Mouse (Mus musculus): ENCODE measurements around the gene Ninj1.

Gene Ninj1

DNA sequence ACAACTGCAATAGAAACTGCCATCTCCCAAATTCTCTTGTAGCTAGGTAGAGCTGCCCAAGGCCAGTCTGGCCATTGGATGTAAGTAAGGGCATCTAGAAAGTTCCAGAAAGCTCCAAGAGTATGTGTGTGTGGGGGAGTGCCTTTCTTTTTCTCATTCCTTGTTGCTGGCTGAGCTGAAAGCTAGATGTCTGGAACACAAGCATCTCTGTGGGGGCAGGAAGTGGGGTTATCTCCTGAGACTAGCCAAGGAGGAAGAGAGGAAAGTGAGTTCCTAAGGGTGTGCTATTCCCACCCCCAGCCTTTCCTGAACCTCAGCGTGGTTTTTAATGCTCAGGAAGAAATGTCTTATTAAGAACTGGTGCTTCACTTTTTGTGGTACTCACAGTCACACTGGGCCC lies 15.6 kb upstream of the Ninj1 start:
- DNase-seq (ENCODE audit: low spot score in 2 of 2), result no peak

DNA sequence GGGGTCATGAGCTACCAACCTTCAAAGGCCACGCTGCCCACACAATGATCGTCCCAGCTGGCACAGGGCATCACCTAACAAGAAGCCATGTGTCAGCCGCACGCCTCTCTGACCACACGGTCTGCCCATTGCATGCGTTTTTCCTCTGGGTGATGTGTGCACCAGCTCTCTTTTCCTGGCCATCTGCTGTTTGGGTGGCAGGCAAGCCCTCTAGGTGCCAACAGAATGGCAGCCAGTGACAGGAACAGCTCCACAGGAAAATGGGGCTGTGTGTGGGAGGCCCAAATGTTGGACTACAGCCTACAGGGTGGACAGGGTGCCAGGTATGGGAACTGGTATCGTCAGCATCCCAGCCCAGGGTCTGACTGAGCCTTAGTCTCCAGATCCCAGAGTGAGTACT lies 14.9 kb upstream of the Ninj1 start:
- peak; percentile 74 to 80 for DNase-seq (ENCODE audit: low spot score in 2 of 2)

DNA sequence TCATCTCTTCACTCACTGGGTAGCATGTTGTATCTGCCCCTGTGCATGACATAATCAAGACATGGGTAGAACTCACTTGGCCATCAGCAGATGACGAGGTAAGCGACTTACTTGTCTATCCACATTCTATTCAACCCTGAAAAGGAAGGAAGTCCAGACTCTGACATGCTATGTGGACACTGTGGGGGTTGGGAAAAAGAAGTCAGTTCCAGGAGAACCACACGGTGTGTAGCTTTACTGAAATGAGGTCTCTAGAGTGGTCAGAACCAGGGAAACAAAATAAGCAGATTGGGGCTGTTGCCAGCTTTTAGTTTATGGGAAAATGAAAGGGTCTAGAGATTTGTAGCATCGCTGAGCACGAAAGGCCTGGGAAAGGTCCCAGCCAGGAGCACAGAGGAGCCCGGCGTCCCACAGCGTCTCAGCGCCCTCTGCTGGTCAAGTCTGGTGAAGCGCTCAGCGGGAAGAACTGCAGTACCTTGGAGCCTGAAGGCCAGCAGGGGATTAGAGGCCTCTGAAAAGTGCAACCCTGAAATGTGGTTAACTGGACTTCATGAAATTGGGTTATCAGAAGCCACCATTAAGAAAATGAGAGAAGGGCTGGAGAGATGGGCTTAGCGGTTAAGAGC lies 14.2 kb upstream of the Ninj1 start:
- DNase-seq (ENCODE audit: low spot score in 2 of 2), result peak; percentile 74 to 79

DNA sequence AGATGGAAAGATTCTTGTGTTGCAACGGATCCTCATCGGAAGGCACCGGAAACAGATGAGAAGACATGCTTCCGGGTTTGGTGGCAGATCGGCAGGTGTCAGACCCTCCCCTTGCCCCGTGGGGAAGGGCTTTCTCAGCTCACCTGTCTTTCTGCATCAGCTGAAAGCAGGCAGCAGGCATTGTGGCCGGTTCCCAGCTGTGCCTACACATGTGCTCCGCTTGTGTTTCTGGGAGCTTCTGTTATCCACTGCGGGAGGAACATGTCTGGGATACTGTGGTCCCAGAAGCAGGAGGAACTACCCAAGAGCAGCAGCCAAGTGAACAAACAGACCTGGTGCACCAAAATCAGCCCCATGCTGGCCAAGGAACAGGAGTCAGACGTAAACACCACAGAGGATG lies 11.8 kb upstream of the Ninj1 start:
- no peak for DNase-seq (ENCODE audit: low spot score in 2 of 2)

DNA sequence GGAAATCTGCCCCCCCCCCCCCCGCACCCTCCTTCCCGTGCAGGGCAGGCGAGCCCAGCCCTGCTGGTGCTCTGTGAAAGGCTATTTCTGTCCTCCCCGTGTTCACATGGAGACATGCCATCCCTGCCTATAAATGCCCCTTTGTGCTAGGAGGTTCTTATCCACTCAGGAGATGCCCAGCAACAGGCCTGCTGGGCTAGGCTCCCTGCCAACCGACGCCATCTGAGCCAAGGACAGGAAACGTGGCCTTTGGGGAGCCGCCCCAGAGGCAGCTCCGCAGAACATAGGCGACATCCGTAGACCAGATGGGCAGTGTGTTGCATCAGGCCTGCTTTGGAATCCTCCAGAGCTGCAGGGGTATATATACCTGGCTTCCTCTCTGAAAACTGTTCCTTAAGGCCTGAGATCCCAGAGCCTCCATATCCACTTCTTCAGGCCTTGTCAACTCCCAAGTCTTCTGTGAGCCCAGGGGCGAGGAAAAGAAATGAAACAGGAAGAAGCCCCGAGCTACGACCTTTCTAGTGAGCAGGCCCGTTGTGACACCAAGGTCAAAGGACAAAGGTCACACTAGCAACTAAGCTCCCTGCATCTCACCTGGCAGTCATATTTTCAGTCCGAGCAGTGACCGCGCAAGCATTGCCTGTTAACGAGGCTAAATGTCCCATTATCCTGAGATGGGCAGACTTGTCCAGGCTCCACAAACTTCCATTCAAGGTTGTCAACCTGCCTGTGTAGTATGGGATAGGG lies 8.3 kb upstream of the Ninj1 start:
- DNase-seq (ENCODE audit: low spot score in 2 of 2), result peak; percentile 63 to 64

DNA sequence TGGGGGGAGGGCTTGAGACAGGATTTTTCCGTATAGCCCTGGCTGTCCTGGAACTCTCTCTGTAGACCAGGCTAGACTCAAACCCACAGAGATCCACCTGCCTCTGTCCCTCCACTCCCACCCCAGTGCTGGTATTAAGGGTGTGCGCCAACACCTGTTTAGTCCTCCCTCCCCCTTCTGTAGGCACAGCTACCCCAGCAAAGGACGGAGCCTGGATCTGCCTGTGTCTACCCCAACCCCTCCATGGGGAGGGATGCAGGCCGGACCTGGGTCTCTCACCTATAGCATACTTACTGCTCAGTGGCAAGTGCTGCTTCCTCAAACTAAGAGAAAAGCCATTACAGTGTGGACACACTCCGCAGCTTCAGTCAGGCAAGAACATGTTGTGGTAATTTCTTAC lies 7.0 kb upstream of the Ninj1 start:
- no peak for DNase-seq (ENCODE audit: low spot score in 2 of 2)

DNA sequence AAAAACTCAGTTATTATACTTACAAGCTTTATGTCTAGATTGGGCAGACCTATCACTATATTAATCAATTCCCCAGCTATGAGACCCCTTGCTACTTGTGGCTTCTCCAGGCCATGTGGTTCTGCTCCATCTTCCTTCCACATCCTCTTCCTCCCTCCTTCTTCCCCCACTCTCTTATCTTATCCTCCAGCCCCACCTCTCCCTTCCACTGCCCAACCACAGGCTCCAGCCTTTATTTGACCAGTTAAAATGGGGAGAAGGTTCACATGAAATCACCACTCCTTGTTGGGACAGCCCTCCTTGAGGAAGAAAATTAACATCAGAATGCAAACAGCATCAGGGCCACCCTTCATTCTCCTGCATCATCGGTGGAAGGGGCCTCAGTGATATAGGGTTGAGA lies 6.6 kb upstream of the Ninj1 start:
- DNase-seq (ENCODE audit: low spot score in 2 of 2), result no peak

DNA sequence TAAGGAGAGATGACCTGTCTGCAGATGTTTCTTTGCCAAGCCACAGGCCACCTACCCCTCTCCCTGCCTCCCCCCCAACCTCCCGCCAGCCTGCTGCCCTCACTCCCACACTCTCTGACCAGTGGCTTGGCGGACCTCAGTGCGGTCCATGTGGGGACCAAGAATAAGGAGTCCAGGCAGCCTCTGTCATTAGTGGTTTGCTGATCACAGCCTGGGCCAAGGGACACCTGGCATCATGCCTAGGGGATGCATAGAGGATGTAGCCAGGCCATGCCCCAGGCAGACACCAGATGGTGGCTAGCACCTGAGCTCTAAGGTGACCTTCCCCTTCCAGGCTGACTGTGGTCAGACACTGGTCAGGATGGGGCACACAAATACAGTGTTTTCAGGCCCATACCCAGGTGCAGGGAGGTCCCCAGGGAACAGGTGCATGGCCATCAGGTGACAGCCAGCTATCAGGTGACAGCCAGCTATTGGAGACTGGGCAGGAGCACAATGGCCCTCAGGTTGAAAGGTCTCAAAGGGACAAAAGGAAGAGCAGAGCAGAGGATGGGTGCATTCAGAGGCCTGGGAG lies 5.8 kb upstream of the Ninj1 start:
- no peak for DNase-seq (ENCODE audit: low spot score in 2 of 2)

DNA sequence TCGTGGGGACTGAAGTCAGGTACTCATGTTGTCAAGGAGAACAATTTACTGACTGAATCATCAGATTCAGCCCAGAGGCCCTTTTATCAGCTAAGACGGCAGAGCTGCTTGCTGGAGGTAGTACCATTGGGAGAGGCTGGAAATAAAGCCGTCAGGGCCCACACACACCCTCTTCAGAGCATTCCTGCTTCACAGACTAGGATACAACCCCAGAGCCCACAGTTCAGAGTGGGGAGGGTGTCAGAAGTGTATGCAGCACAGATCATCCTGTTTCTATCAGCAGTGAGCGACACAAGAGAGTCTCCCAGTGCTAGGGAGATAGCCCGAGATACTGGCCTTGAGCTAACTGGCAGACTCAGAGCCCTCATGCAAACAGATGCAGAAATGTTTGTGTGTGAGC lies 4.1 kb upstream of the Ninj1 start:
- no peak for DNase-seq (ENCODE audit: low spot score in 2 of 2)

DNA sequence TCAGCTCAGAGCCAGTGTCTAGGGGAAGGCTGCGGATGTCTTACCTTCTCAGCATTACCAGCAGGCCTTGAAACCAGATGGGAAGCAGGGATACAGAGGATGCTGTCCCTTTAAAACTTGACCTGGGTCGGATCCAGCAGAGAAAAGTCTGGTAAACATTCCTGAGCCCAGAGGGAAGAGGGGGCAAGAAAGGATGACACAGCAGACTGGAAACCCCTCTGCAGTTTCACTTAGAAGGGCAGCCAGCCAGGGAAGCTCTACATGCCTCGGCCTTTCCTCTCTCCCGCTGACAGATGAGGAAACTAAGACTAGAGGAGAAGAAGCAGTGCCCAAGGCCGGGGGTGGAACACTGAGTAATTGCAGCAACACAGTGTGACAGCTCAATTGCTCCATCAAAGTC lies 3.6 kb upstream of the Ninj1 start:
- DNase-seq (ENCODE audit: low spot score in 2 of 2), result no peak

DNA sequence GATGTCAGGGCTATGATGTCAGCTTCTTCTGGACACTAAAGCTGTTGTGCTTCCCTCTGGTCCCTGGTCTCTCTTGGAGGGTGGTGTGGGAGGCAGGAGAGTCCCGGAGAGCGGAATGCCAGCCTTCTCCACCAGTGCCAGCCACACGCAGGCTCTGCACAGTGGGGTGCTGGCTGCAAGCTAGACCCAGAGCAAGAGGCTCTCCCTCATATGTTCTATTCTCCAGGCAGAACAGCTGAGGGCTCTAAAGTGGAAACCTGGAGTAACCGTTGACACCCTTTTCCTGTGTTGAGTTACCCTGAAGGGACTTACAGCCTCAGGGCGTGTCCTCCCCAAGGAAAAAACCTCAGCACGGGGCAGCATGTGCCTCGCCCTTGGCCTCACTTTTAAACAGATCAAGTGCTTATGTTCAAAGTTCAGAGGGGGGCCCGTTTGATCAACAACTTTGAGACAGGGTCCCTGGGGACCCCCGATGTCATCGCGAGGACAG lies 442 bp upstream of the Ninj1 start:
- no peak for DNase-seq (ENCODE audit: low spot score in 2 of 2)

DNA sequence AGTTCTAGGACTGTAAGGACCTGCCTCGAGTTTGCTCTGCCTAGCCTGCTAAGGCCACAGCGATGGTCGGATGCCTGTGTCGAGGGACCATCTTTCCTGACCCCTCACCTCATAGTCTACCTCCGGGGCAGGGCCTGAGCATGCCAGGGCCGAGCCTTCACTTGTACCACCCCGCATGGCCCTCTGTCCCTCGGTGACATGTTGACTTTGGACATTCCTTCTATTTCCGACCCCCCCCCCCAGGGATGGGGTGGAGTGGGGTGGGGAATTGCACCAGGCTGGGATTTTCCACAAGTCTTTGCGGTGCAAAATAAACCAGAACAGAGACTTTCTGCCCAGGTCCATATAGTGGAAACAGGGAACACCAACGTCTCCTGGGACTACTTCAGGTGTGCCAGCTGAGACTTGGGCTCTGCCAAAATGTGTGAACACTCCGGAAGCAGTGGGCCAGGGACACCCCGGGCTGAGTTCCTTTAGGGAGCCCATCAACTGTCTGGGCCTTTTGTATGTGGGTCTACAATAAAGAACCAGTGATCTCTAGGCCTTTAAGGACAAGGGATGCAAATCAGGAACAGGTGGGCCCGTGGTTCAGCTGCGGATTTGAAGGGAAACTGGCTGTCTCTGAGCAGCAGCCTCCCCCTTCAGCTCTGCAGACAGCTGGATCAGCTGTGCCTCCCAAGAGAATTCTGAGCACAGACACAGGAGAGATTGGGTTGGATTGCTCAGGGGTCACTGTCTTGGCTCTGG lies 1.1 kb downstream of the Ninj1 start:
- no peak for DNase-seq (ENCODE audit: low spot score in 2 of 2)

DNA sequence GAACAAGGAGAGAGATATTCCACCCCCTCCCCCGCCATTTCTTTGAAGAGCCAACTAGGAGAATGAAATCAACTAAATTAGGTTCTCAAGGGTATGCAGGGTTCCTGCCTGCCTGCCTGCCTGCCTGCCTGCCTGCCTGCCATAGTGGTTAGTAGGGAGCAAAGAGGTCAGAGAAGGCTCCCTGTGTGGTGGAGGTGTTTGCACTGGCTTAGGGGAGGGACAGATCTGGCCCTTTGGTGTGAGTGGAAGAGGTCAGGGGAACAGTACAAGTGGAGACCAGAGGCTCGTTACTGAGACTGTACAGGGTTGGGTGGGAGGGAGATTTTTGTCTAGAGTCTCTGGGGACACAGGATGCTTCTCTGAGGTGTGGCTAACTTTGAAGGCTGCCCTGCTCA lies 1.7 kb downstream of the Ninj1 start:
- no peak for DNase-seq (ENCODE audit: low spot score in 2 of 2)

DNA sequence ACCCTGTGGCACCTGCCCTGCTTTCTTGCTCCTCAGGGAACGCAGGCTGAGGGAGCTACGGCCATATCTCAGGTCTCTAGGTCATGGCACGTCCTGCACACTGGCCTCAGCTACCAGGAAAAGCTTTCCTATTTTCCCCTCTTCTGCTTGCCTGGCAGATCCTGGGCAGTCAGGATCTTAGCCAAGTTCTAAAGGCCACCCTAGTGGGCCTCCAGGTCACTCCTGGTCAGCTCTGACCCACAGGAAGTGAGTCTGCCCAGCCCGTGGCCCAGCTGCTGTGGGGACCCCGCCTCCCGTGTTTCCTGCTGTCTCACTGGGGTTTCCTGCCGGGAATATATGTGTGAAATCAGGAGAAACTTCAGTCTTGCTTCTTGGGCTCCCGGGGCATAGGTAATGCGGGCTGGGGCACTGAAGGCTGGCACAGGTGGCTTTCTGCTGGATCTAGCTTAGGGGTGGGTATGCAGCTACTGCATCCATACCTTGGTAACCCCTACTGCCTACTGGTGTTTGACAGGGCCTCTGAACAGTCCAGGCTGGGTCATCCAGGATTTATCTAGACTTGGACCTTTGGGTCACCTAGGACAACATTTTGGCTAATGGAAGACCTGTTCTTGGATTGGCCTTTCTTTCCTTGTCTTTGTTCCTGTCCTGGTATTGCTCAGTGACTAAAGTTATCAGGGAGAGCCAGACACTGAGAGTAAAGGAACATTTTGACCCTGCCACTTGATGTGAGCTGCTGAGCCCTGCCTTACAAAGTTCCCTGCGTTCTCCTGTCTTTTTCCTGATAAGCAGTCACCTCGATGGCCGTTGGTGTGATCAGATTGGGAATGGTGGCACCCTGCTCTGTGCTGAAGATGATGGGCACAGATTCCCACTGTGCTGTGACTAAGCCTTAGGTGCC lies 2.9 kb downstream of the Ninj1 start:
- no peak for DNase-seq (ENCODE audit: low spot score in 2 of 2)

DNA sequence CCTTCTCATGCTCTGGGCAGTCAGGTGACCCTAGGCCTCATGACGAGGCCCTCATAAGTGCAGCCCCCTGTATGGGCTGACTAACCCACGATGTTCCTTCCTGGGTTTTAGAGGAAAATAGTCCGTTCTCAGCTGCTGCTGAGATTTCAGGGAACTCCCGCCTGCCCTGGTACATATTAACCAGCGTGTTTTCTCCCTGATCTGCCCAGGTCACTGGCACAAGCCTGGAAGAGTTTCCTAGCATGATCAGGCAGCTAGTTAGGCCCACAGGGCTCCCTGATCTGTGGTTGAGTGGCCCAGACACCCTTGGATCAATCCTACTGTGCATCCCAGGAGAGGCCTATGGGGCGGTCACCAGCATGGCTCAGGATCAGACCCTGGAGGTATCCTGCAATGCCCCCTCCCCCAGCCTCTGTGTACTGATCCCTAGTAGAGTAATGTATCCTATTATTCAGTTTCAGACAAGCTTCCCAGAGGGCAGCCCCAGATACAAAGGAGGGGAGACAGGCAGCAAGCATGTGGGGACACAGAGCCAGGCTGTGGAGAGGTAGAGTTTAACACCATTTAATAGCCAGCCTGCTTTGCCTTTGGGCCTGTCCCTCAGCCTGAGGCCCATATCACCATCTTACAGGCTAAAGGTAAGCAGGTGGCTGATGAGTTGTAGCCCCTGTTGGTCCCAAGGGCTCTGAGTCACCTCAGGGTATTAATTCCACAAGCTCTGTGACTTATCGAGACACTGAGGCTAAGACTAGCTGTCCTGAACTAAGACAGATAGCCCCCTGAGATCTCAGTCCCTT lies 3.8 kb downstream of the Ninj1 start:
- no peak for DNase-seq (ENCODE audit: low spot score in 2 of 2)

DNA sequence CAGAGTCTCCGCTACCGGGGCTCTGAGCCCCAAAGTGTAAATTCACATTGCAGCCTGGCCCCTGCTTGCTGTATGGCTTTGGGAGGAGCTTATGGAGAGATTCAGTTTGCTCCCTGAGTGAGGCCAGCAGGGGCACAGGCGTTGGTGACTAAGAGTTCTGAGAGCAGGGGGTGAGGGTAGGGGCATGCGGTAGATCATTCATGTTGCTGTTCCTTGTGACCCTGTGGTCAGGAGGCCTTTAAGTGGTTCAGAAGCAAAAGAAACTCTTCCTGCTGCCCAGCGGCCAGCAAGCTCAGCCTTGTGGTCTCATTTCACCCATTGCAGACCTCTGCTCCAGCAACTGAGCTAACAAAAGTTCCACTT lies 4.4 kb downstream of the Ninj1 start:
- no peak for DNase-seq (ENCODE audit: low spot score in 2 of 2)

DNA sequence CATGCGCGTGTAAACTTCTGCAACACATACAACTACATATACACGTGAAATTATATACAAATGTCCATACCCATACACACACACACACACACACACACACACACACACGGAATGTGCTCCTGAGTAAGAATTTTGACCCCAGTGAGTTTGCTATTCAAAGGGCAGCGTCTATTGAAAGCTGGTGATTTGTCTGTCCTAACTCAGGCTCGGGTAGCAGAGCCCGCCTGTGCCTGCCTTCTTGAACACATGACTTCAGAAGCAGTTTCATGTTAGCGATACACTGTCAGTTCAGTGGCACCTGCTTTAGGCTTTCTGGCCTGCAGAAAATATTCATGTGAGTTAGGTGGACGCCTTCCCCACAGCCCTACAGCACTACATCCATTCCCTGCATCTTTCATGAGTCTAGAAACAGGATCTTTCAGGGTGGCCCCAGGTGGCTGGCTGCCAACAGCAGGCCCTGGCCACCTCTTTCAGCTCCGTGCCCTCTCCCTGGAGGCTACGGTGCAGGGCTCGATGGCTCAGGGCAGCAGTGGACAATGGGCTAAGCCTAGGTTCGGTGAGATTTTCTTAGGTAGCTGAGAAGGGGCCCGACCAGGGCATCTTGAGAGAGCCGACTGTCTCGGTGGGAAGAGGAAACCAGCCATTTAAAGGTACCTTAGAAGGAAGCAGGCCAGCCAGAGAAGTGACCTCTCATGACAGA lies 5.0 kb downstream of the Ninj1 start:
- no peak for DNase-seq (ENCODE audit: low spot score in 2 of 2)

DNA sequence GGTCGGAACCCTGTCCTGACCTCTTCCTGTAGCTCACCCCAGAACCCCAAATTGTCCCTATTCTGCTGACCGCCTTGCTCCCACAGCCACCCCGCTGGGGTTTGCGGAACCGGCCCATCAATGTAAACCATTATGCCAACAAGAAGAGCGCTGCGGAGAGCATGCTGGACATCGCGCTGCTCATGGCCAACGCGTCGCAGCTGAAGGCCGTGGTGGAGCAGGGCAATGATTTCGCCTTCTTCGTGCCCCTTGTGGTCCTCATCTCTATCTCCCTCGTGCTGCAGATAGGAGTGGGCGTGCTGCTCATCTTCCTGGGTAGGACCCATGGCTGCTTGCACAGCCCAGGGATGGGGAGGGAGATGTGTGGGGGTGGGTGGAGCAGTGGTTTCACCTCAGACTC lies 6.4 kb downstream of the Ninj1 start:
- no peak for DNase-seq (ENCODE audit: low spot score in 2 of 2)

DNA sequence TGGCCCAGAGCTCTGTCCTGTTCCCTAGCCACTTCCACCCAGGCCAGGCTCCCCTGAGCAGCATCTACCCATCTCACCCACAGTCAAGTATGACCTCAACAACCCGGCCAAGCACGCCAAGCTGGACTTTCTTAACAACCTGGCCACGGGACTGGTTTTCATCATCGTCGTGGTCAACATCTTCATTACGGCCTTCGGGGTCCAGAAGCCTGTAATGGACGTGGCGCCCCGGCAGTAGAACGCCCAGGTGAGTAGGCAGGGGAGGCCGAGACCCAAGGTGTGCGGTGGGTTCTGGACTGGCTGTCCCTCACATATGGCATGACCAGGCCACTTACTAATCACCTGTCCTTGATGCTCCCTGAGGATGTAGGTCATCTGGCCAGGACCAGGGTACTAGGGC lies 7.5 kb downstream of the Ninj1 start:
- DNase-seq (ENCODE audit: low spot score in 2 of 2), result no peak

DNA sequence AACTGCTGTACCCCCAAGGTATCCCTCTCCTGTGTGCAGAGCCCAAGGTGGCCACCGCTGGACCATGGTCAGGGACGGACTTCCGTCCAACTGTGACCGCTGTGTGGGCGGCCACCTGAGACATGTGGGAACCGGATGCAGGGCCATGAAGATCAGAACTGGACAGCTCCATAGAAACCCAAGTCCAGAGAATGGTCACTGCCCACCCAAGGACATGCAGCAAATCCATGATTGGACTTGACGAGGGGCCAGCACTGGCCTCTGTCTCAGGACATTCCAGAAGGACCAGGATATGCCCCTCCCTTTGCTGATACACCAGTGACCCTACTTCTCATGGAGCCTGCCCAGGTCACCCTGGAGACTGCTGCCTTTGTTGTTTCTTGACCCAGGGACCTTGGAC lies 8.4 kb downstream of the Ninj1 start:
- DNase-seq (ENCODE audit: low spot score in 2 of 2), result no peak
